Mouse (Mus musculus): ENCODE data around the gene Cfap126. TPM values are rescaled to one million over a fixed set of nuclear protein-coding genes. Genes with fewer than 3 reads are reported as not detected.
"Not testable (repeated sequence)": the region's sequence is repeated elsewhere in the genome, so short reads cannot be mapped to it uniquely, and the experiment has no call there.

The Cfap126 gene
- polyA plus RNA-seq, 1 experiment from 2014 or later, result 8.3 TPM

GRCm38 (mm10) chr1:171130971-171131370, 17.3 kb downstream of the Cfap126 start:
- no peak for ATAC-seq (ENCODE audit: borderline replicate concordance, extremely low read depth, low FRiP score, low TSS enrichment)
- Histone ChIP-seq H3K27ac (no peak overlapping the region), H3K9me3 (no peaks in the 10 kb centered on the region), H3K36me3 (peaks cover 70% of the 10 kb centered on the region), H3K9ac (no peak overlapping the region), H3K27me3 (no peaks in the 10 kb centered on the region), H3K4me1 (no peaks in the 10 kb centered on the region), H3K4me3 (no peak overlapping the region), H3K4me2 (no peak overlapping the region)
- 78% methylated on average over 1 of the region's 1 CpGs for WGBS

- Histone ChIP-seq H3K4me3 (no peak overlapping the region), H3K9ac (no peak overlapping the region), H3K4me1 (no peaks in the 10 kb centered on the region), H3K36me3 (peaks cover 75% of the 10 kb centered on the region), H3K9me3 (no peaks in the 10 kb centered on the region), H3K4me2 (no peak overlapping the region), H3K27ac (no peak overlapping the region), H3K27me3 (no peaks in the 10 kb centered on the region)
- ATAC-seq (ENCODE audit: borderline replicate concordance, extremely low read depth, low FRiP score, low TSS enrichment), result no peak
- WGBS, result 97% methylated on average over 2 of the region's 2 CpGs
Measured at GRCm38 (mm10) chr1:171135600-171135999, 21.9 kb downstream of the Cfap126 start.

- not testable (repeated sequence) for H3K27me3 ChIP-seq; H3K4me1 ChIP-seq; ATAC-seq (ENCODE audit: borderline replicate concordance, extremely low read depth, low FRiP score, low TSS enrichment); H3K9me3 ChIP-seq; H3K9ac ChIP-seq; H3K4me2 ChIP-seq; H3K27ac ChIP-seq; H3K4me3 ChIP-seq
- peaks cover 83% of the 10 kb centered on the region for H3K36me3 ChIP-seq
- 89% methylated on average over 8 of the region's 8 CpGs for WGBS
Measured at GRCm38 (mm10) chr1:171137486-171138155, 23.9 kb downstream of the Cfap126 start.

- not testable (repeated sequence) for H3K9ac ChIP-seq; H3K27me3 ChIP-seq; H3K27ac ChIP-seq; H3K4me3 ChIP-seq; H3K4me2 ChIP-seq; H3K4me1 ChIP-seq; ATAC-seq (ENCODE audit: borderline replicate concordance, extremely low read depth, low FRiP score, low TSS enrichment); H3K9me3 ChIP-seq
- peaks cover 62% of the 10 kb centered on the region for H3K36me3 ChIP-seq
- 74% methylated on average over 11 of the region's 11 CpGs for WGBS
Measured at GRCm38 (mm10) chr1:171142981-171143380, 29.3 kb downstream of the Cfap126 start.

- Histone ChIP-seq H3K4me1 (peaks cover 16% of the 10 kb centered on the region), H3K9ac (peak within 1 kb of the TSS; percentile 73), H3K9me3 (no peaks in the 10 kb centered on the region), H3K4me2 (peak within 1 kb of the TSS; percentile 71), H3K27me3 (no peaks in the 10 kb centered on the region), H3K4me3 (peak within 1 kb of the TSS; percentile 69), H3K27ac (peak within 1 kb of the TSS; percentile 65), H3K36me3 (peaks cover 6% of the 10 kb centered on the region; the same call in 1 of the 2 replicates)
- ATAC-seq (ENCODE audit: borderline replicate concordance, extremely low read depth, low FRiP score, low TSS enrichment), result peak; percentile 97
- under 1% methylated on average over 34 of the region's 34 CpGs for WGBS
Measured at GRCm38 (mm10) chr1:171149974-171150760, 36.4 kb downstream of the Cfap126 start, which contains the start of the genes Sdhc and Mpz. Sdhc (minus strand) TSS chr1:171150603. Mpz (plus strand) TSS chr1:171150711.

- Histone ChIP-seq H3K27ac (peak overlapping the region; percentile 65), H3K9ac (peak overlapping the region; percentile 33), H3K4me1 (peaks cover 16% of the 10 kb centered on the region), H3K4me2 (peak overlapping the region; percentile 71), H3K9me3 (no peaks in the 10 kb centered on the region), H3K36me3 (peaks cover 2% of the 10 kb centered on the region; the same call in 1 of the 2 replicates), H3K4me3 (peak overlapping the region; percentile 69), H3K27me3 (no peaks in the 10 kb centered on the region)
- peak; percentile 11; the same call in 1 of the 2 replicates for ATAC-seq (ENCODE audit: borderline replicate concordance, extremely low read depth, low FRiP score, low TSS enrichment)
- 3% methylated on average over 18 of the region's 18 CpGs for WGBS
Measured at GRCm38 (mm10) chr1:171150838-171151391, 37.2 kb downstream of the Cfap126 start.

GRCm38 (mm10) chr1:171151966-171152365, 38.2 kb downstream of the Cfap126 start:
- Histone ChIP-seq H3K9ac (no peak overlapping the region), H3K4me3 (no peak overlapping the region), H3K4me2 (no peak overlapping the region), H3K9me3 (no peaks in the 10 kb centered on the region), H3K4me1 (peaks cover 16% of the 10 kb centered on the region), H3K27me3 (no peaks in the 10 kb centered on the region), H3K36me3 (no peaks in the 10 kb centered on the region), H3K27ac (no peak overlapping the region)
- ATAC-seq (ENCODE audit: borderline replicate concordance, extremely low read depth, low FRiP score, low TSS enrichment), result no peak
- 78% methylated on average over 4 of the region's 4 CpGs for WGBS

- 59% methylated on average over 3 of the region's 3 CpGs for WGBS
Measured at GRCm38 (mm10) chr1:171156644-171157043, 42.9 kb downstream of the Cfap126 start.

GRCm38 (mm10) chr1:171157965-171158364, 44.2 kb downstream of the Cfap126 start:
- Histone ChIP-seq H3K4me3 (no peak overlapping the region), H3K9me3 (no peaks in the 10 kb centered on the region), H3K36me3 (no peaks in the 10 kb centered on the region), H3K4me1 (0 out of 2 replicates have a peak, but pooled peaks cover 9% of the 10 kb centered on the region), H3K27me3 (peaks cover 16% of the 10 kb centered on the region), H3K9ac (no peak overlapping the region), H3K27ac (no peak overlapping the region), H3K4me2 (no peak overlapping the region)
- no peak for ATAC-seq (ENCODE audit: borderline replicate concordance, extremely low read depth, low FRiP score, low TSS enrichment)

More at GRCm38 (mm10) chr1:171156644-171157043, 42.9 kb downstream of the Cfap126 start:
- no peak overlapping the region for H3K4me3 ChIP-seq
- no peaks in the 10 kb centered on the region for H3K36me3 ChIP-seq
- H3K9ac ChIP-seq, result no peak overlapping the region
- no peak overlapping the region for H3K4me2 ChIP-seq
- no peaks in the 10 kb centered on the region for H3K9me3 ChIP-seq
- peaks cover 16% of the 10 kb centered on the region for H3K27me3 ChIP-seq
- H3K4me1 ChIP-seq, result 0 out of 2 replicates have a peak, but pooled peaks cover 9% of the 10 kb centered on the region
- H3K27ac ChIP-seq, result no peak overlapping the region
- no peak for ATAC-seq (ENCODE audit: borderline replicate concordance, extremely low read depth, low FRiP score, low TSS enrichment)

GRCm38 (mm10) chr1:171159485-171159975, 45.8 kb downstream of the Cfap126 start:
- Histone ChIP-seq H3K27me3 (peaks cover 16% of the 10 kb centered on the region), H3K27ac (no peak overlapping the region), H3K4me1 (0 out of 2 replicates have a peak, but pooled peaks cover 9% of the 10 kb centered on the region), H3K4me2 (peak overlapping the region; percentile 57), H3K9me3 (no peaks in the 10 kb centered on the region), H3K4me3 (peak overlapping the region; percentile 34), H3K9ac (0 out of 2 replicates have a peak overlapping the region, but pooled peaks have one; percentile 8), H3K36me3 (no peaks in the 10 kb centered on the region)
- 6% methylated on average over 15 of the region's 15 CpGs for WGBS
- ATAC-seq (ENCODE audit: borderline replicate concordance, extremely low read depth, low FRiP score, low TSS enrichment), result peak; percentile 56

- Histone ChIP-seq H3K4me1 (0 out of 2 replicates have a peak, but pooled peaks cover 9% of the 10 kb centered on the region), H3K36me3 (no peaks in the 10 kb centered on the region), H3K4me2 (no peak overlapping the region), H3K9me3 (no peaks in the 10 kb centered on the region), H3K9ac (no peak overlapping the region), H3K27ac (no peak overlapping the region), H3K27me3 (peaks cover 16% of the 10 kb centered on the region), H3K4me3 (no peak overlapping the region)
- 77% methylated on average over 3 of the region's 3 CpGs for WGBS
- no peak for ATAC-seq (ENCODE audit: borderline replicate concordance, extremely low read depth, low FRiP score, low TSS enrichment)
Measured at GRCm38 (mm10) chr1:171162526-171162925, 48.8 kb downstream of the Cfap126 start.
